Mouse (Mus musculus) hematopoietic stem cell, adult 5-6 weeks (primary cell): ENCODE data around the gene Lypd4. TPM values are rescaled to one million over a fixed set of nuclear protein-coding genes. Genes with fewer than 3 reads are reported as not detected.

Experiments used
- ATAC-seq, 2 experiments: fragments of 125-278 bp in 1 of 2; replicated peaks in 1 of 2; 2 replicates each; pipeline ENCODE4 v1.8.0; 2016 to 2017; ENCODE audit warnings: inconsistent platforms in 2 of 2, mild to moderate bottlenecking in 2 of 2, moderate number of reproducible peaks in 2 of 2, low read depth in 1 of 2, moderate TSS enrichment in 1 of 2; ENCODE audit not compliant: low FRiP score in 2 of 2, poor library complexity in 2 of 2, severe bottlenecking in 2 of 2, insufficient read depth in 1 of 2, low TSS enrichment in 1 of 2
- total RNA-seq: library from RNA; stranded (forward); fragments of 172-1452, 232-1000 nt; gene quantifications from 2 replicates; pipeline ENCODE4 v1.2.3, GENCODE M21; 2017

The Lypd4 gene
- total RNA-seq, 1 experiment from 2014 or later = not detected

DNA sequence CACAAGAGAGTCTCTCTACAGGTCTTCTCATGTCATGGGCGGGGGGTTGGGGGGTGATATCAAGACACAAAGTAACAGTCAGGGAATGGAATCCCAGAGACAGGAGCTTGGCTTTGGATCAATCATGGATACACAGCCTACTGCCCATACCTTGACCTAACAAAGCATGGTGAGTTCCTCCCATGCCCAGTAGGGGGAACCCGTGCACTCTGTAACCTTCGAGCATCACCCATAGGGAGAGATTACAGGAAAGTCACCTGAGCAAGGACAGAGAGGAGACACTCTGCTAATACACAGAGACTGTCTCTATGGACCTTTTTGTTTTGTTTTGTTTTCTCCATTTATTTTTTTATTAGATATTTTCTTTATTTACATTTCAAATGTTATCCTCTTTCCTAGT lies 52.2 kb downstream of the Lypd4 start:
- ATAC-seq = peak; percentile 78 to 90; a peak in 3 of 4 replicates

Other genes starting within 250 kb of the Lypd4 start
- gene Lypd3, start 233.4 kb downstream of the Lypd4 start, total RNA-seq = not detected in 2 replicates
- gene Tex101, start 193.3 kb downstream of the Lypd4 start, total RNA-seq = not detected in 2 replicates
- gene BC049730, start 160.7 kb downstream of the Lypd4 start, total RNA-seq = not detected in 2 replicates
- not detected in 2 replicates for gene Gm4763, start 143.0 kb downstream of the Lypd4 start, total RNA-seq
- 31.5 and 105 TPM in 2 replicates for gene Cd177, start 109.6 kb downstream of the Lypd4 start, total RNA-seq
- gene Ceacam10, start 92.7 kb downstream of the Lypd4 start, total RNA-seq = 1.1 and 15.1 TPM in 2 replicates
- gene Gm9844, start 7.7 kb downstream of the Lypd4 start, total RNA-seq = 12.6 and 24.0 TPM in 2 replicates
- gene Dmrtc2, start 116 bp upstream of the Lypd4 start, total RNA-seq = not detected in 2 replicates
- 672 and 1,863 TPM in 2 replicates for gene Rps19, start 14.4 kb upstream of the Lypd4 start, total RNA-seq
- 0.44 TPM in 1 of 2 replicates, not detected in the other for gene Cd79a, start 27.4 kb upstream of the Lypd4 start, total RNA-seq
- gene Arhgef1, start 33.0 kb upstream of the Lypd4 start, total RNA-seq = 55.2 and 97.4 TPM in 2 replicates
- gene Gm4881, start 74.6 kb upstream of the Lypd4 start, total RNA-seq = not detected in 2 replicates
- 77.1 and 120 TPM in 2 replicates for gene Rabac1, start 102.8 kb upstream of the Lypd4 start, total RNA-seq
- gene Atp1a3, start 136.0 kb upstream of the Lypd4 start, total RNA-seq = 7.7 and 9.9 TPM in 2 replicates
- 11.4 and 36.2 TPM in 2 replicates for gene Grik5, start 202.4 kb upstream of the Lypd4 start, total RNA-seq
- 6.3 and 6.6 TPM in 2 replicates for gene Zfp574, start 202.6 kb upstream of the Lypd4 start, total RNA-seq